Mouse (Mus musculus): ENCODE measurements around the gene Lingo2. TPM values are rescaled to one million over a fixed set of nuclear protein-coding genes. Genes with fewer than 3 reads are reported as not detected.

Gene Lingo2
- total RNA-seq, 1 experiment = 0.09 TPM

DNA sequence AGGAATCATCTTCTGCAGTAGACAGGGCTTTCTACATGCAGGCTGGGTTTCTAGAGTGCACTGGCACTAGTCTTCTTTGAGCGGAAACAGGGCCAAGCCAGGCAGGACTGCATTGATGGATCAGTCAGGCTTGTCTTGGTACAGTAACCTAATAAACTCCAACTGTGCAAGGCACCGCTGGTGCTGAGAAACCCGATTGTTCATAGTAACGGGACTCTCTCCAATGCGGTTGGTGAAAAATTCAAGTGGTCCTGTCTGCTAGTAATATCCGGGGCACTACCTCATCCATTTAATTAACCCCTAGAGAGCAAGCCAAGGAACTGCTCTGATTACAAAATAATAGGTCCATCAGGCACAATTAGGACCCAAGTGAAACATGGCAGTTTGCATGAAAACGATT is 1106.4 kb downstream of the Lingo2 start:
- DNase-seq (ENCODE audit: low read depth, low spot score) = no peak
- no peak overlapping the region for H3K9ac ChIP-seq (ENCODE audit: insufficient read depth, low read depth, low read length, poor library complexity, severe bottlenecking)
- H3K4me3 ChIP-seq (ENCODE audit: insufficient read depth in 1 of 2, low read depth in 1 of 2, low read length in 2 of 2, poor library complexity in 1 of 2, severe bottlenecking in 1 of 2) = no peak overlapping the region
- no peaks in the 10 kb centered on the region for H3K36me3 ChIP-seq (ENCODE audit: control insufficient read depth, insufficient read depth, low read length, poor library complexity, severe bottlenecking)
- H3K9me3 ChIP-seq (ENCODE audit: control insufficient read depth, insufficient read depth, low read depth, low read length) = no peaks in the 10 kb centered on the region
- no peak overlapping the region for H3K27ac ChIP-seq (ENCODE audit: insufficient read depth, low read depth, low read length, poor library complexity, severe bottlenecking)
- H3K4me1 ChIP-seq (ENCODE audit: control insufficient read depth in 2 of 2, insufficient read depth in 2 of 2, low read length in 2 of 2, poor library complexity in 1 of 2) = no peaks in the 10 kb centered on the region
- TF ChIP-seq HCFC1 (IDR thresholded peaks at IDR 0.05; ENCODE audit: borderline replicate concordance, insufficient read depth, low read length) (no peak), CHD2 (IDR thresholded peaks at IDR 0.05; ENCODE audit: low read depth, low read length) (no peak), ZNF384 (IDR thresholded peaks at IDR 0.05; ENCODE audit: low read depth, low read length) (no peak), MAFK (IDR thresholded peaks at IDR 0.05; ENCODE audit: insufficient read depth, low read depth, low read length) (no peak), ZC3H11A (IDR thresholded peaks at IDR 0.05; ENCODE audit: borderline replicate concordance, low read depth, low read length) (no peak)
- in situ Hi-C loops (cut with MboI; ENCODE audit: low sequenced_read_pairs in 2 of 2, unreplicated experiment in 2 of 2) = no loop called here

DNA sequence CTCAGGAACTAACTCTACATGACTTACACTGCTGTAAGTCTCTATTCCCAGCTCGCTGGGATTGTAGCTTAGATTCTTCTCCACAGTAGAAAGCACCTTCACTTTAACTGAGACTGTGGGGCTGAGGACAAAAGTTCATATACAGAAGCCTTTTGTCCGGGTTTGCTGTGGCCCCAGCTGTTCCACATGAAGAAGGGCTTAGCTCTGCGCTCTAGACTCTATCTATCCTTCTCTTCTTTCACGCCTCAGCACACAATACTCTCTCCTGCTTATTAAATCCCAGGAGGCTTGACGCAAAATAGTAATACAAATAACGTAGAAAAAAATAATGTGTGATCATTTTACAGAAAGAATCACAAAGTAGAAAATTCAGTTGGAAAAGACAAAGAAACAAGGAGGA is 1107.0 kb downstream of the Lingo2 start:
- no peaks in the 10 kb centered on the region for H3K9me3 ChIP-seq (ENCODE audit: control insufficient read depth, insufficient read depth, low read depth, low read length)
- H3K27ac ChIP-seq (ENCODE audit: insufficient read depth, low read depth, low read length, poor library complexity, severe bottlenecking) = no peak overlapping the region
- in situ Hi-C loops (cut with MboI; ENCODE audit: low sequenced_read_pairs in 2 of 2, unreplicated experiment in 2 of 2) = no loop called here
- no peak for DNase-seq (ENCODE audit: low read depth, low spot score)
- no peak overlapping the region for H3K9ac ChIP-seq (ENCODE audit: insufficient read depth, low read depth, low read length, poor library complexity, severe bottlenecking)
- no peak for TF ChIP-seq ZNF384 (IDR thresholded peaks at IDR 0.05; ENCODE audit: low read depth, low read length)
- no peaks in the 10 kb centered on the region for H3K4me1 ChIP-seq (ENCODE audit: control insufficient read depth in 2 of 2, insufficient read depth in 2 of 2, low read length in 2 of 2, poor library complexity in 1 of 2)
- no peaks in the 10 kb centered on the region for H3K36me3 ChIP-seq (ENCODE audit: control insufficient read depth, insufficient read depth, low read length, poor library complexity, severe bottlenecking)
- no peak overlapping the region for H3K4me3 ChIP-seq (ENCODE audit: insufficient read depth in 1 of 2, low read depth in 1 of 2, low read length in 2 of 2, poor library complexity in 1 of 2, severe bottlenecking in 1 of 2)

DNA sequence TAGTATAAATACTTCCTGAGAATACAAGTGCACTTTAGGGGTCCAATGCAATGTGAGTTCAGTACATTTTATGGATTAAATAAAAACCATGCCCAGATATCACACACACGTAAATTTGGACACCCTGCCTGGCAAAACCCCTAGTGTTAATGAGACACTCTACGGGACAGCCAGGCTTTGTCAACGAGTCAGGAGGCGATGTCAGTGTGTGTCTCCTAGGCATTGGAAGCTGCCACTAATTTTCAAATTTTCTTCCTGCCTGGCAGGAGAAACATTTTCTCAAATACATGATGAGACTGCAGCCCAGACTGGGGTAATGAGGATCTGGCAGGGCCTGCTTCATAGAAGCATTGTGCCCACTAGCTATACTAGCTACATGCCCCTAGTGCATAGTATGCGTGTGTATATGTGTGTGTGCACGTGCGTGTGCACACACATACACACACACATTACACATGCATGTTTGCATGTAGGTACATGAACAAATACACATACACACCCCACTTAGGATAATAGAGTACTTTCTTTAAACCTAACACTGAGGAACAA is 1128.2 kb downstream of the Lingo2 start:
- in situ Hi-C loops (cut with MboI; ENCODE audit: low sequenced_read_pairs in 2 of 2, unreplicated experiment in 2 of 2) = no loop called here
- Histone ChIP-seq H3K36me3 (ENCODE audit: control insufficient read depth, insufficient read depth, low read length, poor library complexity, severe bottlenecking) (no peaks in the 10 kb centered on the region), H3K9ac (ENCODE audit: insufficient read depth, low read depth, low read length, poor library complexity, severe bottlenecking) (no peak overlapping the region), H3K27ac (ENCODE audit: insufficient read depth, low read depth, low read length, poor library complexity, severe bottlenecking) (no peak overlapping the region), H3K4me1 (ENCODE audit: control insufficient read depth in 2 of 2, insufficient read depth in 2 of 2, low read length in 2 of 2, poor library complexity in 1 of 2) (no peaks in the 10 kb centered on the region), H3K9me3 (ENCODE audit: control insufficient read depth, insufficient read depth, low read depth, low read length) (no peaks in the 10 kb centered on the region), H3K4me3 (ENCODE audit: insufficient read depth in 1 of 2, low read depth in 1 of 2, low read length in 2 of 2, poor library complexity in 1 of 2, severe bottlenecking in 1 of 2) (no peak overlapping the region)
- no peak for DNase-seq (ENCODE audit: low read depth, low spot score)
- TF ChIP-seq MAFK (IDR thresholded peaks at IDR 0.05; ENCODE audit: insufficient read depth, low read depth, low read length) (no peak), ZNF384 (IDR thresholded peaks at IDR 0.05; ENCODE audit: low read depth, low read length) (no peak), CHD2 (IDR thresholded peaks at IDR 0.05; ENCODE audit: low read depth, low read length) (no peak), HCFC1 (IDR thresholded peaks at IDR 0.05; ENCODE audit: borderline replicate concordance, insufficient read depth, low read length) (no peak)

DNA sequence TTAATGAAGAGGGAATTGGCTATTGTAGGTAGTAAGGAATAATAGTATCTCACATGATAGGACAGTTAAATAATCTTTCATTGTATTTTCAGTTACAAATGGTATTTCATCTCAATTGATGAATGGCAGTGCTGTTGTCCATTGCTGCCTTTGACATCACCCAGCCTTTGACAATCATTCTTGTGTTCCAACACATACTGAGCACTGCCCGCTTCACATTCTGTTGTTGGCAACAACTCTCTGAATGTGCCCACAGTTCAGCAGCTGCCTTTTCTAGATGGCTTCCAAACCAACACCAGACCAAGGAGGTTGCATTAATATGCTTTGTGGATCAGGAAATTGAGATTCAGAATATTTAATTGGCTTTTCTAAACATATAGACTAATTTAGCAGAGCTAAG is 1130.8 kb downstream of the Lingo2 start:
- Histone ChIP-seq H3K9ac (ENCODE audit: insufficient read depth, low read depth, low read length, poor library complexity, severe bottlenecking) (no peak overlapping the region), H3K27ac (ENCODE audit: insufficient read depth, low read depth, low read length, poor library complexity, severe bottlenecking) (no peak overlapping the region), H3K36me3 (ENCODE audit: control insufficient read depth, insufficient read depth, low read length, poor library complexity, severe bottlenecking) (no peaks in the 10 kb centered on the region), H3K4me3 (ENCODE audit: insufficient read depth in 1 of 2, low read depth in 1 of 2, low read length in 2 of 2, poor library complexity in 1 of 2, severe bottlenecking in 1 of 2) (no peak overlapping the region), H3K9me3 (ENCODE audit: control insufficient read depth, insufficient read depth, low read depth, low read length) (no peaks in the 10 kb centered on the region), H3K4me1 (ENCODE audit: control insufficient read depth in 2 of 2, insufficient read depth in 2 of 2, low read length in 2 of 2, poor library complexity in 1 of 2) (no peaks in the 10 kb centered on the region)
- in situ Hi-C loops (cut with MboI; ENCODE audit: low sequenced_read_pairs in 2 of 2, unreplicated experiment in 2 of 2) = no loop called here
- TF ChIP-seq CHD2 (IDR thresholded peaks at IDR 0.05; ENCODE audit: low read depth, low read length) (no peak), ZNF384 (IDR thresholded peaks at IDR 0.05; ENCODE audit: low read depth, low read length) (no peak), ZC3H11A (IDR thresholded peaks at IDR 0.05; ENCODE audit: borderline replicate concordance, low read depth, low read length) (no peak), MAFK (IDR thresholded peaks at IDR 0.05; ENCODE audit: insufficient read depth, low read depth, low read length) (no peak), HCFC1 (IDR thresholded peaks at IDR 0.05; ENCODE audit: borderline replicate concordance, insufficient read depth, low read length) (no peak)
- no peak for DNase-seq (ENCODE audit: low read depth, low spot score)

DNA sequence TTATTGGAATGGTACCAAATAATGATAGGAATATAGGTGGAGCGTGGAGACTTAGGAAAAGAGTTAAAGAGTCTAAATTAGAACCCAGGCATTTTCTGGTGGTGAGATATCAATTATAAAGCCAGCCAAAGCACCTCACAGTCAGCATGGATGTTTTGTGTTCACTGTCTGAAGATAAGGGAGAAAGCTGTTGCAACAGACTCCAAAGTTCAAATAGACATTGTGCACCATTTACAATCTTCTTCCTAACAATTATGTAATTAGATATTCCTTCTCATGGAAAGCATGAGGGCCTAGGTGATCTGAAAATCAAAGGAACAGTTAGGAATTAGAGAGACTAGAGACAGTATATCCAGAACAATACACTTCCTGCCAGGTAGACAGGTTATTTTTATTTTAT is 1136.8 kb downstream of the Lingo2 start:
- Histone ChIP-seq H3K4me1 (ENCODE audit: control insufficient read depth in 2 of 2, insufficient read depth in 2 of 2, low read length in 2 of 2, poor library complexity in 1 of 2) (no peaks in the 10 kb centered on the region), H3K36me3 (ENCODE audit: control insufficient read depth, insufficient read depth, low read length, poor library complexity, severe bottlenecking) (no peaks in the 10 kb centered on the region), H3K9ac (ENCODE audit: insufficient read depth, low read depth, low read length, poor library complexity, severe bottlenecking) (no peak overlapping the region), H3K4me3 (ENCODE audit: insufficient read depth in 1 of 2, low read depth in 1 of 2, low read length in 2 of 2, poor library complexity in 1 of 2, severe bottlenecking in 1 of 2) (no peak overlapping the region), H3K27ac (ENCODE audit: insufficient read depth, low read depth, low read length, poor library complexity, severe bottlenecking) (no peak overlapping the region), H3K9me3 (ENCODE audit: control insufficient read depth, insufficient read depth, low read depth, low read length) (no peaks in the 10 kb centered on the region)
- TF ChIP-seq ZNF384 (IDR thresholded peaks at IDR 0.05; ENCODE audit: low read depth, low read length) = no peak
- TF ChIP-seq ZC3H11A (IDR thresholded peaks at IDR 0.05; ENCODE audit: borderline replicate concordance, low read depth, low read length) = no peak
- no peak for TF ChIP-seq CHD2 (IDR thresholded peaks at IDR 0.05; ENCODE audit: low read depth, low read length)
- no peak for TF ChIP-seq HCFC1 (IDR thresholded peaks at IDR 0.05; ENCODE audit: borderline replicate concordance, insufficient read depth, low read length)
- no peak for TF ChIP-seq MAFK (IDR thresholded peaks at IDR 0.05; ENCODE audit: insufficient read depth, low read depth, low read length)
- no peak for DNase-seq (ENCODE audit: low read depth, low spot score)
- in situ Hi-C loops (cut with MboI; ENCODE audit: low sequenced_read_pairs in 2 of 2, unreplicated experiment in 2 of 2) = no loop called here

All from ES-E14 (cell line).